Mouse (Mus musculus) CD4-positive, CD25-positive, alpha-beta regulatory T cell, adult 2 months (primary cell): Measurements from ENCODE around the gene Fa2h.
"Not testable (repeated sequence)": the region's sequence is repeated elsewhere in the genome, so short reads cannot be mapped to it uniquely, and the experiment has no call there.

Experiments
- DNase-seq: peaks from one replicate; pipeline ENCODE4 v3.0.0-alpha.2; 2012; ENCODE audit warnings: low read depth, low spot score

Gene Fa2h

GRCm38 (mm10) chr8:111359936-111360335 is 33.7 kb downstream of the Fa2h start:
- DNase-seq = no peak

GRCm38 (mm10) chr8:111358905-111359304 is 34.7 kb downstream of the Fa2h start:
- DNase-seq = no peak

- no peak for DNase-seq
Observed at GRCm38 (mm10) chr8:111357433-111357832, 36.2 kb downstream of the Fa2h start.

- DNase-seq = no peak
Observed at GRCm38 (mm10) chr8:111353497-111353896, 40.1 kb downstream of the Fa2h start.

- no peak for DNase-seq
Observed at GRCm38 (mm10) chr8:111352289-111352688, 41.3 kb downstream of the Fa2h start.

- no peak for DNase-seq
Observed at GRCm38 (mm10) chr8:111350577-111350976, 43.0 kb downstream of the Fa2h start.

GRCm38 (mm10) chr8:111343225-111343624 is 50.4 kb downstream of the Fa2h start:
- peak; percentile 87 for DNase-seq

- DNase-seq = no peak
Observed at GRCm38 (mm10) chr8:111340186-111340585, 53.4 kb downstream of the Fa2h start.

- peak; percentile 45 for DNase-seq
Observed at GRCm38 (mm10) chr8:111338370-111339208, 55.0 kb downstream of the Fa2h start.

GRCm38 (mm10) chr8:111337890-111338347 is 55.7 kb downstream of the Fa2h start, which contains the start of gene Mlkl:
Gene Mlkl, minus strand, starts transcription at chr8:111338177.
- DNase-seq = peak; percentile 38

GRCm38 (mm10) chr8:111337311-111337889 is 56.2 kb downstream of the Fa2h start:
- peak; percentile 24 for DNase-seq

- no peak for DNase-seq
Observed at GRCm38 (mm10) chr8:111336692-111337091, 56.9 kb downstream of the Fa2h start.

GRCm38 (mm10) chr8:111325222-111325790 is 68.3 kb downstream of the Fa2h start:
- no peak for DNase-seq

GRCm38 (mm10) chr8:111314729-111315128 is 78.9 kb downstream of the Fa2h start:
- no peak for DNase-seq

GRCm38 (mm10) chr8:111313961-111314360 is 79.7 kb downstream of the Fa2h start:
- not testable (repeated sequence) for DNase-seq

GRCm38 (mm10) chr8:111312758-111313162 is 80.9 kb downstream of the Fa2h start:
- DNase-seq = peak; percentile 20

- not testable (repeated sequence) for DNase-seq
Observed at GRCm38 (mm10) chr8:111310006-111310405, 83.6 kb downstream of the Fa2h start.

GRCm38 (mm10) chr8:111305031-111305730 is 88.4 kb downstream of the Fa2h start:
- no peak for DNase-seq

GRCm38 (mm10) chr8:111304359-111304758 is 89.3 kb downstream of the Fa2h start:
- DNase-seq = no peak

GRCm38 (mm10) chr8:111303076-111303803 is 90.4 kb downstream of the Fa2h start:
- DNase-seq = not testable (repeated sequence)
